Mouse (Mus musculus) kidney, adult 2 months (tissue): ENCODE measurements around the gene Sema4d. TPM values are rescaled to one million over a fixed set of nuclear protein-coding genes. Genes with fewer than 3 reads are reported as not detected.

ENCODE experiments used
- DNase-seq: peaks from one replicate; pipeline ENCODE4 v3.0.0; 2021
- H3K27ac ChIP-seq: fragments of 200-500 bp; 2 replicates; pipeline ENCODE4 v1.5.1; 2012; ENCODE audit warnings: low read depth, low read length, control low read depth, inconsistent platforms; ENCODE audit not compliant: insufficient read depth
- H3K27me3 ChIP-seq: fragments of 200-500 bp; replicated peaks from 2 replicates; pipeline ENCODE4 v1.6.1; 2012; ENCODE audit warnings: mild to moderate bottlenecking, moderate library complexity, low read length, inconsistent platforms; ENCODE audit not compliant: control insufficient read depth, insufficient read depth
- H3K36me3 ChIP-seq: fragments of 200-500 bp; 2 replicates; pipeline ENCODE4 v1.6.1; 2012; ENCODE audit warnings: mild to moderate bottlenecking, moderate library complexity, low read length, inconsistent platforms; ENCODE audit not compliant: control insufficient read depth, insufficient read depth
- H3K4me1 ChIP-seq: fragments of 200-500 bp; 2 replicates; pipeline ENCODE4 v1.6.1; 2011; ENCODE audit warnings: low read length; ENCODE audit not compliant: control insufficient read depth, insufficient read depth
- H3K4me3 ChIP-seq: fragments of 200-500 bp; 2 replicates; pipeline ENCODE4 v1.5.1; 2011; ENCODE audit warnings: mild to moderate bottlenecking, low read depth, low read length, control low read depth; ENCODE audit not compliant: insufficient read depth
- CTCF ChIP-seq: fragments of 200-500 bp; conservative IDR thresholded peaks from 2 replicates; pipeline ENCODE4 v1.5.1; 2011; ENCODE audit warnings: low read depth, mild to moderate bottlenecking, control low read depth, low read length, moderate library complexity, mixed read lengths; ENCODE audit not compliant: insufficient read depth, insufficient read length
- POLR2A ChIP-seq: fragments of 200-500 bp; IDR thresholded peaks from one replicate; pipeline ENCODE4 v1.6.1; 2011; ENCODE audit warnings: low read depth, low read length, control low read depth
- WGBS: fragments of 180-500 bp; shearing (Covaris S2); methylation state at CpG from one replicate; pipeline ENCODE4 v1.1.7; 2018; 5-methylcytosine and 5-hydroxymethylcytosine counted together
- polyA plus RNA-seq: library from polyadenylated mRNA; depleted of rRNA; stranded (reverse); fragments of >200 nt; gene quantifications from 2 replicates; pipeline ENCODE4 v1.2.3, GENCODE M21; 2012

Gene Sema4d
- polyA plus RNA-seq, 1 experiment = 93.2 TPM

DNA sequence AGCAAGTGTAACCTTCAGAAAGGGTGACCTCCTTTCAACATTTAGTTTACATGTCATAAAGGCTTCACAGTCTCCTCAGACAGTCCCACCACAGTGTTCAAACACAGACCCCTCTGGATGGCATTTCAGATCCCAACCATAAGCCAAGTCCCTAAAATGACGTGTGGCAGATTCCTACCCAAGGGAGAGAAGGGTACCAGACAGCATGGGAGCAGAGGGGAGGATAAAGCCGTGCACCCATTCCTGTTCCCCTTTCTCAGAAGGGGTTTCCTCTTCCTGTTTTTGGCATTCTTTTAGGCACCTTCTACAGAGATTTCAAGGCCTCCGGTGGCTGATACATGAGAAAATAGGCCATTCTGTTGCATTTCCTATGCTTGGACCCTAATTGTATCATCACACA, 135.5 kb downstream of the Sema4d start:
- no peak for DNase-seq
- Histone ChIP-seq H3K27ac (no peak overlapping the region), H3K36me3 (peaks cover 6% of the 10 kb centered on the region), H3K4me3 (no peak overlapping the region), H3K27me3 (no peaks in the 10 kb centered on the region), H3K4me1 (peaks cover 24% of the 10 kb centered on the region)
- 84% methylated on average over 3 of the region's 3 CpGs for WGBS
- no peak for TF ChIP-seq POLR2A
- no peak for TF ChIP-seq CTCF

DNA sequence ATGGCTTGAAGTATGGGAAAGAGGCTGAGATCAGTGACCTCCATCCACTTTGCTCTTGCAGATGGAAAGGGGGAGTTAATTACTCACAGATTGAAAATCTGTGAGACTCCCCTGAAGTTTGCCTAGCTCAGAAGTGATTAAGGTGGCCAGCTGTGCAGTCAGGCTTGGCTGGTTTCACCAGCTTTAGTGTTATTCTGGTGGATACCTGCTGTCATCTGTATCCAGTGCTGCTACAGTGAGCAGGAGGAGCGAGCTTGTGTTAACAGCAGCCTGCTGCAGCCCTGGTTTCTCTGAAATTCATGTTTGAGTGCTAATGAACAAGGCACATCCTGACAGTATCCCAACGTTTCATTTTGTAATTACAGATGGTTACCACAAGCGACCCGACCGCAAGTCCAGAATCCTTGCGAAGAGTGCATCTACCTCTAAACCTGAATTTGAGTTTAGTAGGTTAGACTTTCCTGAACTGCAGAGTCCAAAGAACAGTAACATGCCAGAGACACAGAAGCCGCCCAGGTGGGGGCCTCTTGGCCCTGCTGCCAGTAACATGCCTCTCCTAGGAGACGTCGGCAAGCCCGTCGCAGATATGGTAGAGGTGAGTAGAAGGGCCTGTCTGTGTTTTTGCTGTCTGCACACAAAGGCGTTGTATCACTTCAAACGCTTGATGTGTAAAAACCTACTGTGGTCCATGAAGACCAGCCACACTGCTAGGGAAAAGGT, 136.9 kb downstream of the Sema4d start:
- H3K27me3 ChIP-seq = no peaks in the 10 kb centered on the region
- TF ChIP-seq CTCF (no peak), POLR2A (no peak)
- 56% methylated on average over 13 of the region's 13 CpGs for WGBS
- H3K4me1 ChIP-seq = peaks cover 24% of the 10 kb centered on the region
- peak; percentile 80 for DNase-seq
- H3K4me3 ChIP-seq = no peak overlapping the region
- peak overlapping the region; percentile 49 for H3K27ac ChIP-seq
- peaks cover 4% of the 10 kb centered on the region for H3K36me3 ChIP-seq

DNA sequence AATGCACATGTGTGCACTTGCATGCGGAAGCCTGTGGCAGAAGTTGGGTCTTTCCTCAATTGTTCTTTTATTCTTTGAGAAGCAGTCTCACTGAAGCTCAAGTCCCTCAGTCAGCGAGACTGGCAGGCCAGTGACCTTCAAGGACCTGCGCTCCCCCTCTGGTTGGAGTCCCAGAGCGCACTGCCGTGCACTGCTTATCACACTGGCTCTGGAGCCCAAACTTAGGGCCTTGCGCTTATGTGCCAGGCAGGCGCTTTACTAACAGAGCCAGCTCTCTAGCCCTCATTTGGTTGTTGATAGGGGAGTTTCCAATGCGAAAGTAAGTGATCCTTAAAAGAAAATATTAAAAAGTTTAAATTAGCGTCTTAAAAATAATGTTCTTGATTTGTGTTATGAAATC, 139.6 kb downstream of the Sema4d start:
- Histone ChIP-seq H3K27me3 (no peaks in the 10 kb centered on the region), H3K4me1 (peaks cover 27% of the 10 kb centered on the region), H3K27ac (no peak overlapping the region), H3K36me3 (peaks cover 4% of the 10 kb centered on the region), H3K4me3 (no peak overlapping the region)
- no peak for DNase-seq
- WGBS = 86% methylated on average over 9 of the region's 9 CpGs
- TF ChIP-seq CTCF (no peak), POLR2A (no peak)

DNA sequence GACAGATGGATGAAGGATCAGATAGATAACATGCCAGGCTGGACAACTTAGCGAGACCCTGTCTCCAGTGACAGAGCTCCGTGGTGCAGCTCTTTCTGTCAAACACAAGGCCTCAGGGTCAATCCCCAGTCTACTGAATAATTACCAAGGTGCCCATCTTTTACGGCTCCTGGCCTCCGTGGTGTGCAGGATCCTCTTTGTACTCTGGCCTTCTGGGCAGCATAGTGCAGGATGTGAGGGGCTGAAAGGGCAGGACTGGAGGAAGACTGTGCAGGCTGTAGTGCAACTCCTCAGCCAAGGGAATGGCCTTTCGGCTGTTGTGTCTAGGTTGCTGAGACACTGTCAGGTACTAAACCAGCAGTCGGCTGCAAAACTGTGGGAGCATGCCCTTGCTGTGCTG, 140.4 kb downstream of the Sema4d start:
- Histone ChIP-seq H3K27ac (no peak overlapping the region), H3K27me3 (no peaks in the 10 kb centered on the region), H3K36me3 (peaks cover 2% of the 10 kb centered on the region; the same call in 1 of the 2 replicates), H3K4me1 (peaks cover 27% of the 10 kb centered on the region), H3K4me3 (no peak overlapping the region)
- TF ChIP-seq POLR2A = no peak
- TF ChIP-seq CTCF = no peak
- peak; percentile 46 for DNase-seq
- 66% methylated on average over 6 of the region's 6 CpGs for WGBS

DNA sequence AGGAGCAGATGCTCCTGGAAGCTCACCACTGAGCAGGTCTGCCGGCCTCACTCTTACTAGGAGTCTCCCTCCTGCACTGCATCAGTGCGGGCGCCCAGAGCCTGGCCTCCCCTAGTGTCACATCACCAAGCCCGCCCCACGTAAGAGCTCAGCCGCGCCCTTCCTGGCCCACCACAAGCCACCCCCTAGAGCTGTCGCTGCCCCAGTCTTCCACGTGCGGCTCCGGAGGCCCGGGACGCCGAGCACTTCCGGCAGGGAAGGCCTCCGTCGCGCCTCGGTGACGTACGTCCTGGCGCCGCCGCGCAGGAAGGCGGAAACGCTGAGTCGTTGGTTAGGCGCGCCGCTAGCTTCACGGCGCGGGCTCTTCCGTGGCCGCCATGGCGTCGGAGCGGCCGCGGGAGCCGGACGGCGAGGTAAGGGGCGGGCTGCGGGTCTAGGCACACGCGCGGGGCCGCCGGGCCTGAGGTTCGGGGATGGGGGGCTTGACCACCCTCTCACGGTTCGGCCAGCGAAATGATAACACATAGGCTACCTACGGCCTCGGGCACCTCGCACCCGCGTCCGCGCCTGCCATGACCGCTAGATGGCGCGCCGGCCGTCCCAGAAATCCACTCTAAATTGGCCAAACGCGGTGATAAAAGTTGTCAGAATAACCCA, 142.0 kb downstream of the Sema4d start, which contains the start of gene Secisbp2:
TSS of gene Secisbp2 (plus strand) at position 290 of the 657 bp plus-strand sequence.
- Histone ChIP-seq H3K36me3 (0 out of 2 replicates have a peak, but pooled peaks cover 2% of the 10 kb centered on the region), H3K4me3 (peak within 1 kb of the TSS; percentile 88), H3K27me3 (no peaks in the 10 kb centered on the region), H3K27ac (peak within 1 kb of the TSS; percentile 87), H3K4me1 (peaks cover 18% of the 10 kb centered on the region)
- WGBS = under 1% methylated on average over 69 of the region's 69 CpGs
- DNase-seq = peak; percentile 96
- TF ChIP-seq POLR2A (no peak), CTCF (peak; percentile 79)

DNA sequence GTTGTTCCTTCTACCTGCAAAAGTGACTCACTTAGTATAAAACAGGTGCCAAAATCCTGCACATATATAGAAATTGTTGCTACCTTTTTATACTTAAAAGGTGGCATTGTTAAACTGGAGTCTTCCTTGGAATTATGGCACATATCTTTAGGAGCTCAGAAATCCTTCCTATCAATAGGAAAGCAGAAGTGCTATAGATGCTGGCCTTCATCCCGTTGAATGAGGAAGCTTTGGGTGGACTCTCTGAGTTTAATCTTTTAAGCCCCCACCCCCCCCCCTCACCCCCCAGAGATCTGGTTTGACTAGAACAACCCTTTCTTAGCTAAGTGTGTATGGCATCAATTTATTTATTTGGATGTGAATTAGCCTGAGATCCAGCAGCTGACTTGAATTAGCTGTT, 143.8 kb downstream of the Sema4d start:
- Histone ChIP-seq H3K27me3 (no peaks in the 10 kb centered on the region), H3K4me3 (no peak overlapping the region), H3K36me3 (no peaks in the 10 kb centered on the region), H3K4me1 (peaks cover 10% of the 10 kb centered on the region; the same call in 1 of the 2 replicates), H3K27ac (no peak overlapping the region)
- 49% methylated on average over 1 of the region's 1 CpGs for WGBS
- DNase-seq = no peak
- no peak for TF ChIP-seq POLR2A
- TF ChIP-seq CTCF = no peak

DNA sequence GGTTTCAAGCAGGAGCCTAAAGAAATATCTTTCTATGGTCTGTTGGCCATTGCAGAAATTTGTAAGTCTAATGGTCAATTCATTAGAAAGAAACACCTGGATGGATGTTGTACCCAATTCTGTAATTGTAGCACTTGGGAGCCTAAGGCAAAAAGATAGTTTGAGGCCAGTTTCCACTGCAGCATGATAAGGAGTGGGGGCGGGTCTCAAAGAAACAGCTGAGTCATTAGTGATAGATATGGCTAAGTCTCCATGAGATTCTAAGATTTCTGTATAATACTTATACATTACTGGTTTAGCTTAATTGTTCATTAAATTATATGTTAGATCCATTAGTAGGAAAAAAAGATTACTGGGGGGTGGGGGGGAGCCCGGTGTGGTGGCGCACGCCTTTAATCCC, 145.3 kb downstream of the Sema4d start:
- H3K27me3 ChIP-seq = no peaks in the 10 kb centered on the region
- no peak for DNase-seq
- no peak overlapping the region for H3K4me3 ChIP-seq
- WGBS = 60% methylated on average over 4 of the region's 4 CpGs
- peaks cover 8% of the 10 kb centered on the region; the same call in 1 of the 2 replicates for H3K4me1 ChIP-seq
- no peaks in the 10 kb centered on the region for H3K36me3 ChIP-seq
- peak overlapping the region; percentile 60; the same call in 1 of the 2 replicates for H3K27ac ChIP-seq
- no peak for TF ChIP-seq POLR2A
- no peak for TF ChIP-seq CTCF
